Mouse (Mus musculus): ENCODE data around the gene Serpine2.

Serpine2 gene

DNA sequence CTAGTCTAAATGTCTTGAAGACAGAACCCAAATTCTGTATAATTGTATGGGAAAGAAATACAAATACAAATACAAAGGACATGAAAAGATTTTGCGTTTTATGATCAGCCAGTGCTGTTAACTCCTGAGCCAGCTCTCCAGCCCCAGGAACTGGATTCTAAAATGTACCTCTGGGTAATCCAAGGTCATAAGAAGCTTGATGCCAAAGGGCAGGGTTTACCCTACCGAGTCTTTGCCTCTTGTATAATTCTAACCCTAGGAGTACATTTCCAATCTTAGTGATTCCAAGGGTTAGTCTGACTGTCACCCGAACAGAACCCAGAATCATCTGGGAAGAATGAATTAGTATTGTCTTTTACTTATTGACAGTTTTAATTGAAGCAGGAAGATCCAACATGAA is 45.5 kb downstream of the Serpine2 start:
- no peak for DNase-seq (ENCODE audit: low read depth, low spot score)

DNA sequence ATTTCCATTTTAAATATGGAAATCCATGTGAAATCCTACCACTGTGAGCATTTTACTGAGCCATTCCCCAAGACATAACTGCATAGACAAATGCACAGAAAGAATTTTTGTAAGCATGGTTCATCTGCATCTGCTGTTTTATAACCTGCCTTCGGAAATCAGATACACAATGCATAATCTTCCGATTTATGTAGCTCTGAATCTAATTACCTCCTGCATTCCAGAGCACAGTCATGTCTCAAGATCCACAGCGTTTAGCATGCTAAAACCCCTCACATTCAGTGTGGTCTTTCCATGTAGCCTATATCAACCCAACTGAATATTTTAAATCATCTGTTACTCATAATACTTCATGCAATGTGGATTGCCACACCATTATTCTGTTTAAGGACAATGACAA is 51.5 kb downstream of the Serpine2 start:
- no peak for DNase-seq (ENCODE audit: low read depth, low spot score)

DNA sequence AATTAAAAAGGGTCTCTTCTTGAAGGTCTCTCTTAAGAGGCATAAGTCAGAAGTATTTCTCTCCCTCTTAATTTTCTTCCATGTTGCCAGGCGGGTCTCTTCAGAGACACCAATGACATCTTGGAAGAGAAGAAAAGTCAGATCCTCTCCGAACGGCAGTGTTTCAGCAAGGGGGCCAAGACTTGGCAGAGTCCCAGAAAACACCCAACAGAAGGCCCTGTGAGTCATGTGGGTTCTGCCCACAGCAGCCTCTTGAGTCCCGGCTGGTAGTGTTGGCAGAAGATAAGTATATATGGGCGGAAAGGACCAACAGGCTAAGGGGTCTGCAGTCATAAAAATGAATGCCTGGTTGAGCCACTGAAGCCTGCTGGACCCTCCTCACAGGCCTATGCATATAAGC is 54.1 kb downstream of the Serpine2 start:
- no peak for DNase-seq (ENCODE audit: low read depth, low spot score)

DNA sequence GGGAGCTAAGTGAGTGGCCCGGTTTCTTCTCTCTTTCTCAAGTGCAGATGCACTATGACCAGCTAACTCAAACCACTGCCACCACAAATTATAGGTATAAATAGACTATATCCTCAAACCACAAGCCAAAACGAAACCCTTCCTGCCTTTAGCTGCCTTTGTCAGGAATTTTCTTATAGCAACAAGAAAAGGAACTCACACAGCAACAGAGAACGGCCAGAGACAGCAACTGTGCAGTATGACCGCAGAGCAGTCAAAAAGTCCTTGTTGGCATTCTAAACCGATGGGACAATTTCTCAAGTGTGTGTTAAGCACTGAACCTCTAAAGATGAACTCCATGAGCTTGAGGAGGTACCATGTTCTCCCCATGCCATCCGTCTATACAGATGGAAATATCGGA is 57.4 kb downstream of the Serpine2 start:
- no peak for DNase-seq (ENCODE audit: low read depth, low spot score)

DNA sequence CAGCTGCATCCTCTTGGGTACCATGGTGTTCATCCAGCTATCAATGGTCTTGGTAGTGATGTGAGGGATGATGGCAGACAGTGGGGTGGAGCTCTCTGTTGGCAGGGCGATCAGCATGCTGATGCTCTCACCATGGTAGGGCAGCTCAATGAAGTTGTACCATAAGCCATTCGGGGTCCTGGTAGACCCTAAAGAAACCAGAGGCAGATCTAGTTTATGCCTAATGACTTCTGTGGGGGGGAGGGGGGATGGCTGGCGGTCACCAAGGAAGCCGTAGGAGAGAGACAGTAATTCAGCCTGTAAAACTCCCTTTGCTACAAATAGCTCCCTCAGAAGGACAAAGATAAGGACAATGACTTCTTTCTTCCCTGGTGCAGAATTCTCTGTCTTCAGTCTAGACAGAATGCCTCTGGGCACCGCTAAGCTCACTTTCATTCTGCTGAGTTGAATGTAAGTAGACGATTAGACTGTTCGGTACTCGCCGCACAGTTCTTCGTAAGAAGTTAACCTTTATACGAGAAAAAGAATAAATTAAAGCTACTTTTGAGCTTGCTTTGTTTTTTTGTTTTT is 58.0 kb downstream of the Serpine2 start:
- DNase-seq (ENCODE audit: low read depth, low spot score), result no peak

DNA sequence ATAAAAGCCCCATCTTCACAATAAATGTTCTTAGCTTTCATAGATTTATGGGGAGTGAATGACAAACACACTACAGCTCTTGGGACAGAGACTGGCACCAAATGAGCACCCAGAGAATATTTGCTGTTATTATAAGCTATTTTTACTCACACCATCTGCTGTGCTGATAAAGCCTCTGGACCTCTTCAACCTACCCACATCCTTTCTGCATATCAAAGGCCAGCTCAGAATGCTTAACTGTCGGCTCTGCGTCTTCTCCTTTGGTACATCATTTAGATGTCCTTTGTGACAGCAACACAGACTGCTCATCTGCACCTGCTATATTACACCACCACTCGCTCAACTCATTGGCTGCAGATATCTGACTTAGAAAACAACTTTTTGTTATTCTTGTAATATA is 63.9 kb downstream of the Serpine2 start:
- DNase-seq (ENCODE audit: low read depth, low spot score), result no peak

DNA sequence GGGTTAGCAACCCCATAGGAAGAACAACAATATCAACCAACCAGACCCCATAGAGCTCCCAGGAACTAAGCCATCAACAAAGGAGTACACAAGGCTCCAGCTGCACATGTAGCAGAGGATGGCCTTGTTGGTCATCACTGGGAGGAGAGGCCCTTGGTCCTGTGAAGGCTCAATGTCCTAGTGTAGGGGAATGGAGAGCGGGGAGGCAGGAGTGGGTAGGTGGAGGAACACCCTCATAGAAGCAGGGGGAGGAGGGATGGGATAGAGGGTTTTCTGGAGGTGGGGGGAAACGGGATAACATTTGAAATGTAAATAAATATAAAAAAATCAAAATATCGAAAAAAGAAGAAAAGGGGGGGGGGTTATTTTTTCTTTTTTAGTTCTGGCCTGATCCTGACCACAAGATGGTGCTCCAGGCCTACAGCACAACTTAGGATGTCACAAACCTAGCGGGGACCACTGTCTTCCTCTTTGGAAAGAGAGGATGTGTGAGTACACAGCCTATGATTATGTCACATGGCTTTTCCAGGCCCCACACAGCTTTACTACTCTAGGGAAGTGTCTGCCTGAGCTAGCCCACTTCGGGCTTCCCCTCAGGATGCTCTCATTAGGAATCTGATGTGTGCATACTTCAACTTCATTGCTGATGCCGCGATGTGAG is 74.6 kb downstream of the Serpine2 start:
- no peak for DNase-seq (ENCODE audit: low read depth, low spot score)

DNA sequence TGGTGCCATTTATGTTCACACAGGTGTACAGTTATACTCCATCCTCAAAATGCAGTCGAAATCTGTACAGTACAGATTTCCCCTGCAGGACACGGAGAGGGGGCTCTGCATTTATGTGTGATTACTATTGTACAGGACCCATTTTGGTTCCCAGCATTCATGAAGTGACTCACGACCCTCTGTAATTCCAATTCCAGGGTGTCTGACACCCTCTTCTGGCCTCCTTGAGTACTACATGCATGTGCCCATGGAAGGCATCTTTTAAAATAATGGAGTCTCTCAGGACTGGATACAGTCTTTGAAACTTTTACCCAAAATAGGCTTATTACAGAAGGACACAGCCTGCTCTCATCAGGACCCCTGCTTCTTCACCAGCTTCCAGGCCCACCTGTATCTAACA is 78.5 kb downstream of the Serpine2 start:
- peak; percentile 8 for DNase-seq (ENCODE audit: low read depth, low spot score)

DNA sequence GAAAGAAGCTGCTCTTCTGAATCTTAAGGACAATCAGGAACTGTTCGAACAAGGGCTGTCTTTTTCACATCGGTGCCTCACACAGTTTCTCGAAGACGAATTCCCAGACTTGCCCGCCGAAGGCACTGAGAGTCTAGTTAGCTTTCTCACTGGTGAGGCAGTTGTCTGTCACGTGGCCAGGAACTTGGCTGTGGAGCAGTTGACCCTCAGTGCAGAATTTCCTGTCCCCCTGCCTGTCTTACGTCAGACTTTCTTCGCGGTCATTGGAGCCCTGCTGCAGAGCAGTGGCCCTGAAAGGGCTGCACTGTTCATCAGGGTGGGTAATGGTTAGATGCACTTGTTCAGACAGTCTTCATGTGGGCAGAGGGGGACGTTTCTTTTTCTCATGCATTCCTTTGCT is 83.0 kb downstream of the Serpine2 start:
- DNase-seq (ENCODE audit: low read depth, low spot score), result no peak

DNA sequence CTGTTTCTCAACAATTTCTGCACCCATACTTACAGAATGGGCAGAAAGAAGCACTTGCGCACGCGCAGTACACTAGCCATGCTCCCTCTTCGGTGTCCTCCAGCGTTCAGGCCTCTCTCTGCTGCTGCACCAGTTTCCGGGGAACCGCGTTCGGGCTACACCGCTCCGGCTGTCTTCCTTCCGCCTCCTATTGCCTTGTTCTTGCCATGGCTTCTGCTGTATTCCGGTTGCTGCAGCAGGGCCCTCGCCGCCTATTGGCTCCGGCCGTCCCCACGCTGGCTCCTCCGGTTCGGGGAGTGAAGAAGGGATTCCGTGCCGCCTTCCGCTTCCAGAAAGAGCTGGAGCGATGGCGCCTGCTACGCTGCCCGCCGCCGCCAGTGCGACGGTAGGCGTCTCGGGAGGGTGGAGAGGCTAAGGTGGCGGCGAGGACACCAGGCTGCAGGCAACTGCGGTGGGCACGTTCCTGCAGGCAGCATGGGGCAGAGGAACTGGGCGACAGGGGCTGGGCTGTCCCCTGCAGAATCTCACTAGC is 85.0 kb downstream of the Serpine2 start, which contains the start of the genes Mrpl44 and Wdfy1:
Gene Mrpl44, plus strand, starts transcription at position 92 of the 532 bp plus-strand sequence.
Gene Wdfy1, minus strand, starts transcription at position 217 of the 532 bp plus-strand sequence.
- DNase-seq (ENCODE audit: low read depth, low spot score), result peak; percentile 95

DNA sequence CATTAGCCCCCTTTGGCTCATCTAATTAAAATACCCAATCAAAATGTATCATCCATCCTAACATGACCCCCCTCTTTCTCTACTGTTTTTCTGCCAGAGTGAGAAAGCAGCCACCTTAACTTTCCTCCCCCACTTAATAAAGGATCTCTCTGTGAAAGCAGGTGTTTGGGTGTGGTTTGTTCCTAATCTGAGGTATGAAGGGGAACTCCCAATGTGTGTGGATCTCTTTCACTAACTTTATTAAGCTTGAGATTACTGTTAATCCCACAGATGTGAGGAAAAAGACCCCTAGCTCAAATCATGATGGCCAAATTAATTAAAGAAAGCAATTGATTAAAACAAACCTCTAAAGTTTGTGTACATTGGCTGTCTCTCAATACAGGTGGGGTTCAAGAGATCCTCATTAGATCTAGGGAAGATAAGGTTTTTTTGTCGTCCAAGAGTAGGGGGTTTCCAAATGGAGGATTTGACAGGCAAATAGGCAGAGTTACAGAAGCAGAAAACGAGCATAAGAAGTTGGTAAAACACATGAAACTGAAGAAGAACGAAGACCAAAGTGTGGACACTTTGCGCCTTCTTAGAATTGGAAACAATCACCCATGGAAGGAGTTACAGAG is 86.7 kb downstream of the Serpine2 start:
- DNase-seq (ENCODE audit: low read depth, low spot score), result no peak

DNA sequence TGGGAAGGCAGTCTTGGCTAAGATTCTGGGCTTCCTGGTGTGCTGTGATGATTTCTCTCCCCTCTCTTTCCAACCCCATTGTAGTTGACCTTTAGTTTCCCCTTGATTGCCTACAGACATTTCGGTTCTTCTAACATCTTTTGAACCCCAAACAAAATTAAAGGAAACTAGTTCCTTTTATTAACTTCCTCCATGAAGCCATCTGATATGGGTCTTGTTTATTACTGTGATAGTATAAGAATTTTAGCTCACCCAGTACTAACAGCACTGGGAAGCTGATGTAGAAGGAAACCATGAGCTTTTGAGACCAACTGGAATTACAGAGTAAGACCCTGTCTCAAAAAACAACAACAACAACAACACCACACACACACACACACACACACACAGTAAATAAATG is 92.7 kb downstream of the Serpine2 start:
- no peak for DNase-seq (ENCODE audit: low read depth, low spot score)

DNA sequence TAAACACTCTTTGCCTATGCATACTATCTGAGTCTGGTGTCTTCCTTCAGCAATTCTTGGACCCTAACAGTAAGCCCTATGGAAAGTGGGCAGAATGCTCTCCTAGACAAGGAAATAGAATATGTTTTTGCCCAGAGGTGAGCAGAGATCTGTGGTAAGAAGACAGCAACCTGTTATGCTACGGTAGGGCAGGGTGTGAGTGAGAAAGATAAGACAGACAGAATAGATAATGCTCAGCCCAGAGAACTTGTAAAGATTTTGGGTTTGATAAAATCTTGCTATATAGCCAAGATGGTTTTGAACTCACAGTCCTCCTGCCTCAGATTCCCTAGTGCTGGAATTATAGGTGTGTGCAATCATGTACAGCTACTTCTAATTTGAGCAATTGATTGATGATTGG is 96.5 kb downstream of the Serpine2 start:
- no peak for DNase-seq (ENCODE audit: low read depth, low spot score)

DNA sequence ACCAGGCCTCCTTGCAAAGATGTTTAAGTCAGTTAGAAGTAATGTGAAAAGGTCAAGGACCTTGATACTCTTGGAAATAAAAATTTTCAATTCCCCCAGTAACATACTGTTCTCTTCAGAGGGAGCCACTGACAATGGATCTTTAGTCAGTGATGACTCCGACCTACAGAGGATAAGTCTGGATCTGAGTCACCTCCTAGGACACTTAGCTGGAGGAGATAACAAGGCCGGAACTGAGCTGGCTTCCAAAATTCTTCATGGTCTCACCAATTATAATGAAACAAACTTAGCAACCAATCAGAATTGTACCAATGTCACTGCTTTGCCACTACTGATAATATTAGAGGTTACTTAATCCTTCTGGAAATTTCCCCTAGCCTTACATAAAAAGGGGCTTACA is 96.9 kb downstream of the Serpine2 start:
- no peak for DNase-seq (ENCODE audit: low read depth, low spot score)

DNA sequence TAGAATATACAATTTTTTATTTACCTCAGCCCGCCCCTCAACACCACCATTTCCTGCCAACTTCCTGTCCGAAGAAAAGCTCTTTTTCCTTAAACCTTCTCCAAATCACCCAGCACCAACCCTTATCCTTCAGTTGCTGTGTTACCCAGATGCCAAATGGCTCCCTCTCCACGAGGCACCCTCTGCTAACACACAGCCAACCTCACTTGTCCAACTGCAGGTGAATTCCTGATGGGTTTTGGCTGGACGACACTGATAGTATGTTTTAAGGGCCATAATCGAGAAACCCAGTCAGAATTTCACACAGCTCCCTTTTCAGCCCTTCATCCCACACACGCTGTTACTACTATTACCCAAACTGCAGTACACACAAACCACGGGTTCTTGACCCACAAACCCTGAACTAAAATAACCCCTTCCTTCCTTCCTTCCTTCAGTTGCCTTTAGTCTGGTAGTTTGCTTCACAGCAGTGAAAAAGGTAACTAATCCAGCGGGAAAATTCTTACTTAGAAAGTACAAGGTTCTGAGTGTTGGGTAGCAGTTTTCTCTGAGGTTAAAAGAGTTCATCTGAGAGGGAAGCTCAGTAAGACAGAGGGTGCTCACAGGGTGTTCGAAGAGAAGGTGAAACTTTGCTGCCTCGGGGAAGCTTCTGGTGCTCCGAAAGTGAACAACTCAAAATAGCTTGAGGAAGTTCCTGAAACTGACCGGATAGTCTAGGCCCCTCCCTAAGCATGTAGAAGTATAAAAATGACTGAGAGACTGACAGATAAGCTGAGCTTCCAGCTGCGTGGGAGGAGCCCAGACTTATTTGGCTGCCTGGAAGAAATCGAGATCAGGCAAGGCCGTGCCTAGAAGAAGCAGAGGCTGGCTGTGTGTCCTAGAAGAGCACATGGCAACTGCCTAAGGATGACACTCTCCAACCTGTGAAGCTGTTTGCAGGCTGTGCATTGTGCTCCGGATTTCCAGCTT is 98.4 kb downstream of the Serpine2 start:
- peak; percentile 16 for DNase-seq (ENCODE audit: low read depth, low spot score)

DNA sequence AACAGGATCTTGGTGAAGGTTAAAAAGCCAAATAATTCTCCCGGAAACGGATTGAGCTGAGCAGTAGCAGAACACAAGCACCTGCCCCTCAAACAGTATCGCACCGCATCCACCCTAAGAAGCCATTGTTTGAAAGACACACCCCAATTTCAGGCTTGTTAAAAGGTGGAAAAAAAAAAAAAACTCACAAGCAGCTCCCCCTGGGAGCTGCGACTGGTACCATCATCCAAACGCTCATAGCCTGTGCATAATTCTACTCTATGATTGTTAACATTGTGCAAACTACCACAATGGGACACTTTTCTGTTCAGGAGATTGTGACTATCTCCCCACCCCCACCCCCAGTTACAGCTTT is 99.1 kb downstream of the Serpine2 start:
- no peak for DNase-seq (ENCODE audit: low read depth, low spot score)

DNA sequence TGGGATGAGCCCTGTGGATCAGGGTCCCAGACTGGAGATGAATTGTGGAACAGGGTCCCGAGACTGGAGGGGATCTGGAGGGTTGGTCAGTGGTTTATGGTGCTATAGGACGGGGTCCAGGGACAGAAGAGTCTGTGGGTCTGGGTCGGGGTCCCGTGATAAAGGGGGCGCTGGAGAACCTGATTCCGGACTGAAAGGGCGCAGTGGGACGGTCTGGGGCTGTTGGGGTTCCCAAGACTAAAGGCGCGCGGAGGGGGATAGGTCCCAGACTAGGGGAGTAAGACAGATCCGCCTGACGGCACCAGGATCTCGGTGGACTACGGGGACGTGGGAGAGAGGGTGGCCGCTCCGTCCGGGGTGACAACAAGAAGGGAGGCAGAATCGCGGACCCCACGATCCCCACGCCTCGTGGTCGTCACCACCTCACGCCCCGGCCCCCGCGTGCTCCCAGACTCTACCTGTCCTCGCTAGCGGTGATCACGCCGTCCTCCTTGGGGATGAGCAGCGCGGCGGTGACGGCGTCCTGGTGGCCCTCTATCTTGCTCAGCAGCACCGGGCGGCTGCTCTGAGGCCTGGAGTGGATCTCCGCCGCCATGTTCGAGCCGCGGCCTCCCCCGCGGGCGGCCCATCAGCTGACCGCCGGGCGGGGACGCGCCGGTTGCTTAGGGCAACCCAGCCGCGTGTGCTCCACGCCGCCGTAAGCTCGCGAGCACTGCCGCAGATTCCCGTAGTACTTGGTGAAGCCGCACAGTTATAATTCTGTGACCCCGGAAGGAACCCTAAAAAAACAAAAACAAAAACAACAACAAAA is 99.7 kb downstream of the Serpine2 start:
- peak; percentile 86 for DNase-seq (ENCODE audit: low read depth, low spot score)

DNA sequence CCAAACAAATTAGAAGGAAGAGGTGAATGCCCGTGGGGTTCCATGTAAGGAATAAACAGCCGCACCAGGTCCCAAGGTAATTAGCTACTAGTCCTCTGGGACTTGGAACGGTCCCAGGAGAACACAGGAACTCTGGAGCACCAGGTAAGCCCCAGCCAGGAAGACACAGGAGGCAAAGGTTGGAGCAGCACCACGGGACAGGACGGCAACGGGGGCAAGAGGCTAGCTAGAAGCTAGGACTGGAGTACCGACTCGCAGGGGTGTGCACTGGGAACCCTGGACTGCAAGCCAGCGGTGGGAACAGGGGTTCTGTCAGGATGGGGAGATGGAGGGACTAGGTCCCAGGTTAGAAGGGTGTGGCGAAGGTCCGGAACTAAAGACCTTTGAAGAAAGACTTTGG is 100.3 kb downstream of the Serpine2 start:
- DNase-seq (ENCODE audit: low read depth, low spot score), result peak; percentile 9

DNA sequence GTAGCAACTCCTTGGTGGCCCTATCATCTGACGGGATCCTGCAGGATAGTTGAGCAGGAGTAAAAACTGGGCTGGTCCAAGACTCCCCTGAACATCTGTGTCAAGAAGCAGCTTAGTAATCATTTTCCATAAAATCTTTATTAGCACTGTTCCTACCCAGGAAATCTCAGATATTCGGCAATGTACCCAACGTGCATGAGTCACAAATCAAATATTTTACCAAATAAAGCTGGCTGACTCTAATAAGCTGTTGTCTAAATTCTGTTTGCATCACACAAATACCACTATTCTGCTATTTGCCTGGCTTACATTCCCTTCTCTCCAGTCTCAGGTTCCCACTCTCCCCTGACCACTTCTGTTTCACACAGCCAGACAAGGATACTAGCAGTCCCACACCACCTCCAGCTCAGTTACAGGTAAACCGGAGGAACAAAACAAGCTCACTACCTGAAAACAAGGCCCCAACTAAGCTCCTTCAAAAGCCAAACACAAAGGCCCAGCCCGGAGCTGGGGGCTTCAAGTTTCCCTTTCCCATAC is 101.5 kb downstream of the Serpine2 start:
- no peak for DNase-seq (ENCODE audit: low read depth, low spot score)

DNA sequence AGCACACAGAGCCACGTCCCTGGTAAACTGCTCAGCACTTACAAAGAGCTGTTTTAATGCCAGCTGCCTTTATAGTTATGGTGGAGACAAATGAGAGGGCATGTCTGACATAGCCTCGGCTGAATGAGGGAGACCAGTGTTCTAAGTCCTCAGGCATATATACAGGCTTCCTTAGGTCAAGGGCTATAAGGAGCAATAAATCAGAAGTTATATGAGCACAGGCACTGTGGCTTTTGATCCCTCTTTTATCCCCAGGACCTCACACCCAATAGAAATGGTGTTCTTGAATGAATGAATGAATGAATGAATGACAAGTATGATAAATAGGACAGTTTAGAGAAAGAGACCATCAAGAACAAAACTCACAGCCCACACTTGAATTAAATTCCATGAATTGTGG is 102.0 kb downstream of the Serpine2 start:
- no peak for DNase-seq (ENCODE audit: low read depth, low spot score)

DNA sequence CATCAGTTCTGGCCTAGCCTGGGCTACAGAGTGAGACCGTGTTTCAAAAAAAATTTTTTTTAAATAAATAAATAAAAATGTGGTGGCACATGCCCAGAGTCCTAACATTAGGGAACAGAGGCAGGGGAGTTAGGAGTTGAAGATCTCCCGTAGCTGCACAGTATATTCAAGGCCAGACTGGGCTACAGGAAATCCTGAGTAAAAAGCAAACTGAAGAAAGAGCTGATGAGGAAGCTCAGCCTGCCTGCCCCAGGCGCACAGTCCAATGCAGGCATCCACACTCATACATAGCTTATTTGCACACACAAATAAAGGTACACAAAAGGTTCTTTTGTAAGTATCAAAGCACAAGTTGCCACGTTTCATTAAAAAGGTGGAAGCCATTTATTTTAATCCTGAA is 103.4 kb downstream of the Serpine2 start:
- DNase-seq (ENCODE audit: low read depth, low spot score), result no peak
